Mouse (Mus musculus) hindbrain, embryonic 12.5 days (tissue): ENCODE measurements around the gene Tbpl1. TPM values are rescaled to one million over a fixed set of nuclear protein-coding genes. Genes with fewer than 3 reads are reported as not detected.

Experiments
- ATAC-seq: fragments of 200-750 bp; cut with Nextera tagmentation; 2 replicates; pipeline ENCODE4 v1.8.0; 2017; ENCODE audit warnings: moderate TSS enrichment; ENCODE audit not compliant: low FRiP score
- H3K27ac ChIP-seq: fragments of 300-500 bp; sonication (generic); 2 replicates; pipeline ENCODE4 v1.5.1; 2016; ENCODE audit warnings: mild to moderate bottlenecking
- H3K27me3 ChIP-seq: fragments of 300-500 bp; sonication (generic); 2 replicates; pipeline ENCODE4 v1.6.1; 2016; ENCODE audit warnings: mild to moderate bottlenecking
- H3K36me3 ChIP-seq: fragments of 300-500 bp; sonication (generic); 2 replicates; pipeline ENCODE4 v1.6.1; 2016; ENCODE audit warnings: mild to moderate bottlenecking
- H3K4me1 ChIP-seq: fragments of 300-500 bp; sonication (generic); 2 replicates; pipeline ENCODE4 v1.6.1; 2016
- H3K4me2 ChIP-seq: fragments of 300-500 bp; sonication (generic); replicated peaks from 2 replicates; pipeline ENCODE4 v1.6.1; 2016; ENCODE audit warnings: mild to moderate bottlenecking
- H3K4me3 ChIP-seq: fragments of 300-500 bp; sonication (generic); 2 replicates; pipeline ENCODE4 v1.5.1; 2016; ENCODE audit warnings: mild to moderate bottlenecking
- H3K9ac ChIP-seq: fragments of 300-500 bp; sonication (generic); 2 replicates; pipeline ENCODE4 v1.6.1; 2016; ENCODE audit warnings: mild to moderate bottlenecking, moderate library complexity
- H3K9me3 ChIP-seq: fragments of 300-500 bp; sonication (generic); replicated peaks from 2 replicates; pipeline ENCODE4 v1.6.1; 2016; ENCODE audit warnings: mild to moderate bottlenecking
- WGBS: fragments of 180-500 bp; shearing (Covaris S2); methylation state at CpG from one replicate; pipeline ENCODE4 v1.1.7; 2016; 5-methylcytosine and 5-hydroxymethylcytosine counted together
- microRNA-seq: library from miRNA; unstranded; fragments of <30 nt; microRNA quantifications from one replicate; pipeline ENCODE4, GENCODE M21; 2017
- polyA plus RNA-seq: library from polyadenylated mRNA; unstranded; fragments of >200 nt; fragmentation: Nextera tagmentation; extraction: Ambion mirVana; gene quantifications from 2 replicates; pipeline ENCODE4 v1.2.1, GENCODE M21; 2016

Tbpl1 gene
- polyA plus RNA-seq, 1 experiment from 2014 or later: 113 TPM

DNA sequence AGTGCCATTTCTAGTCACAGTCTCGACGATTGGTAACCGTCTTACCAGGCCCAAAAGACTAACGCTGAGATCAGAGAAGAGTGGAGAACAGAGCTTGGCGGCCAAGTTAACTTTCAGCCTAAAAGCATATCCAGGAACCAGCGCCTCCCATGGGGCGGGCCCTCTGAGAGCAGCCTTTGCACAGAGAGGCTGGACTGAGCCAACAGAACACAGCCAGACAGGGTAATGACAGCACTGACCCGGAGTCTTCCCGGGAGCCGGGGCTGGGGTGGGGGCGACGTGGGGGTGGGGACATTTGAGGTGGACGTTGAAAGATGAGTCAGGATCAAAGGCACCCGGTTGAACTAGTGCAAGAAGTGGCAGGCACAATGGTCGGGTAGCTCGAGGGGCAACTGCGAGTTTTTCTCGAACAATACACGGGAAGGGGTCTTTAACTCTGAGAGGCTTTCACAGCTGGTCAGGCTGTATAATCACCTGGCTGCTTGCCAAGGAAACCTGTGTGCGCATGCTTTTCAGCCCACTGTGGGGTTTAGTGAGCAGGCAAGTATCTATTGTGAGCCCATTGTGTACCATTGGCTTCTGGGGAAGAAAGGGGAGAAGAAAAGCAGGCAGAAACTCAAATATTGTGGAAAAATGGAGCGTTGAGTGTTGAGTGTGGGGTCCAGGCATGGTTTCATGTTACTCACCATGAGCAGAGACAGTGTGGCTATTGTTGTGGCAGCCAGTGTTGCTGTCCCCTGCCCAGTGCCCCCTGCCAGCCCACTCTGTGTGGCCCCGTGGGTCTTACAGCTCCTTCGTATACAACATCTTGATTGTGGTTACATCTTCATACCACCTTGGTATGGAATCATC lies 73.0 kb downstream of the Tbpl1 start:
- ATAC-seq: peak; percentile 96
- no peak overlapping the region for H3K4me3 ChIP-seq
- peak overlapping the region; percentile 85 for H3K27ac ChIP-seq
- WGBS: 21% methylated on average over 23 of the region's 23 CpGs
- H3K4me1 ChIP-seq: peaks cover 20% of the 10 kb centered on the region
- H3K9ac ChIP-seq: no peak overlapping the region
- no peaks in the 10 kb centered on the region for H3K36me3 ChIP-seq
- H3K27me3 ChIP-seq: no peaks in the 10 kb centered on the region
- peak overlapping the region; percentile 41 for H3K4me2 ChIP-seq
- no peaks in the 10 kb centered on the region for H3K9me3 ChIP-seq

Small RNA genes lying within 50 kb of the gene (microRNA-seq; reads per million reads assigned to microRNA genes)
- gene Mir7663: 2.2 reads per million

Other genes with a start within 250 kb of the Tbpl1 start
- 3.7 and 4.1 TPM in 2 replicates for gene Slc2a12, start 86.9 kb downstream of the Tbpl1 start, polyA plus RNA-seq
- 0.17 and 0.96 TPM in 2 replicates for gene Tcf21, start 88.2 kb upstream of the Tbpl1 start, polyA plus RNA-seq